Mouse (Mus musculus) hindbrain, postnatal 0 days (tissue): ENCODE data around the gene Mcoln2. TPM values are rescaled to one million over a fixed set of nuclear protein-coding genes. Genes with fewer than 3 reads are reported as not detected.

Experiments used
- ATAC-seq: fragments of 200-750 bp; cut with Nextera tagmentation; 2 replicates; pipeline ENCODE4 v1.8.0; 2017; ENCODE audit warnings: mild to moderate bottlenecking, moderate TSS enrichment, moderate library complexity
- DNase-seq: peaks from one replicate; pipeline ENCODE4 v3.0.0-alpha.2; 2015; ENCODE audit warnings: low spot score
- H3K27ac ChIP-seq: fragments of 300-500 bp; sonication (generic); 2 replicates; pipeline ENCODE4 v1.5.1; 2014; ENCODE audit warnings: mild to moderate bottlenecking
- H3K27me3 ChIP-seq: fragments of 300-500 bp; sonication (generic); 2 replicates; pipeline ENCODE4 v1.6.1; 2014; ENCODE audit warnings: low read length, mixed read lengths; ENCODE audit not compliant: insufficient read depth
- H3K36me3 ChIP-seq: fragments of 300-500 bp; sonication (generic); 2 replicates; pipeline ENCODE4 v1.6.1; 2014; ENCODE audit warnings: low read length, mixed read lengths; ENCODE audit not compliant: insufficient read depth
- H3K4me1 ChIP-seq: fragments of 300-500 bp; sonication (generic); 2 replicates; pipeline ENCODE4 v1.6.1; 2014; ENCODE audit warnings: antibody characterized with exemption, low read length, mixed read lengths; ENCODE audit not compliant: insufficient read depth
- H3K4me2 ChIP-seq: fragments of 300-500 bp; sonication (generic); 2 replicates; pipeline ENCODE4 v1.6.1; 2014; ENCODE audit warnings: low read depth, mild to moderate bottlenecking, low read length, moderate library complexity, mixed read lengths
- H3K4me3 ChIP-seq: fragments of 300-500 bp; sonication (generic); 2 replicates; pipeline ENCODE4 v1.5.1; 2014; ENCODE audit warnings: low read length
- H3K9ac ChIP-seq: fragments of 300-500 bp; sonication (generic); replicated peaks from 2 replicates; pipeline ENCODE4 v1.6.1; 2014; ENCODE audit warnings: mild to moderate bottlenecking, low read length, moderate library complexity, mixed read lengths
- H3K9me3 ChIP-seq: fragments of 300-500 bp; sonication (generic); 2 replicates; pipeline ENCODE4 v1.6.1; 2016; ENCODE audit warnings: low read length, mixed read lengths
- CTCF ChIP-seq: IDR thresholded peaks from 2 replicates; pipeline ENCODE4 v1.5.1; 2016; ENCODE audit warnings: antibody characterized with exemption, control low read depth, low read depth
- WGBS: fragments of 180-500 bp; shearing (Covaris S2); extraction: QIAGEN DNeasy Blood & Tissue Kit; methylation state at CpG from one replicate; pipeline ENCODE4 v1.1.7; 2014; 5-methylcytosine and 5-hydroxymethylcytosine counted together
- polyA plus RNA-seq: library from polyadenylated mRNA; unstranded; fragments of >200 nt; fragmentation: Nextera tagmentation; extraction: Ambion mirVana; gene quantifications from 2 replicates; pipeline ENCODE4 v1.2.1, GENCODE M21; 2015
- total RNA-seq: library from RNA; depleted of rRNA; stranded (reverse); fragments of >200 nt; gene quantifications from 2 replicates; pipeline ENCODE4 v1.2.3, GENCODE M21; 2014

Mcoln2 gene
- total and polyA plus RNA-seq, 2 experiments from 2014 or later: 0.33 TPM; not detected in 1

GRCm38 (mm10) chr3:146196301-146196700 is 46.7 kb downstream of the Mcoln2 start:
- ATAC-seq (no peak), DNase-seq (peak; percentile 43)
- no peak overlapping the region for H3K27ac ChIP-seq

GRCm38 (mm10) chr3:146196780-146197743 is 47.4 kb downstream of the Mcoln2 start:
- TF ChIP-seq CTCF: no peak

More at GRCm38 (mm10) chr3:146196301-146196700, 46.7 kb downstream of the Mcoln2 start:
- Histone ChIP-seq H3K9me3 (no peaks in the 10 kb centered on the region), H3K4me1 (0 out of 2 replicates have a peak, but pooled peaks cover 3% of the 10 kb centered on the region), H3K27me3 (no peaks in the 10 kb centered on the region), H3K36me3 (no peaks in the 10 kb centered on the region), H3K4me2 (no peak overlapping the region), H3K9ac (no peak overlapping the region), H3K4me3 (no peak overlapping the region)
- 30% methylated on average over 6 of the region's 6 CpGs for WGBS
- TF ChIP-seq CTCF: no peak

GRCm38 (mm10) chr3:146197785-146198184 is 48.2 kb downstream of the Mcoln2 start:
- WGBS: 90% methylated on average over 12 of the region's 12 CpGs
- no peaks in the 10 kb centered on the region for H3K9me3 ChIP-seq
- DNase-seq (no peak), ATAC-seq (no peak)
- H3K9ac ChIP-seq: no peak overlapping the region
- TF ChIP-seq CTCF: no peak
- no peak overlapping the region for H3K4me3 ChIP-seq
- no peak overlapping the region for H3K4me2 ChIP-seq
- 0 out of 2 replicates have a peak, but pooled peaks cover 3% of the 10 kb centered on the region for H3K4me1 ChIP-seq
- no peak overlapping the region for H3K27ac ChIP-seq
- no peaks in the 10 kb centered on the region for H3K27me3 ChIP-seq
- H3K36me3 ChIP-seq: no peaks in the 10 kb centered on the region

More at GRCm38 (mm10) chr3:146196780-146197743, 47.4 kb downstream of the Mcoln2 start:
- ATAC-seq (no peak), DNase-seq (no peak)
- 0 out of 2 replicates have a peak, but pooled peaks cover 3% of the 10 kb centered on the region for H3K4me1 ChIP-seq
- H3K9ac ChIP-seq: no peak overlapping the region
- H3K4me3 ChIP-seq: no peak overlapping the region
- H3K27ac ChIP-seq: no peak overlapping the region
- no peak overlapping the region for H3K4me2 ChIP-seq
- 78% methylated on average over 17 of the region's 17 CpGs for WGBS
- H3K9me3 ChIP-seq: no peaks in the 10 kb centered on the region
- no peaks in the 10 kb centered on the region for H3K27me3 ChIP-seq
- no peaks in the 10 kb centered on the region for H3K36me3 ChIP-seq

GRCm38 (mm10) chr3:146198803-146199481 is 49.3 kb downstream of the Mcoln2 start:
- Histone ChIP-seq H3K9me3 (no peaks in the 10 kb centered on the region), H3K4me2 (no peak overlapping the region), H3K27ac (no peak overlapping the region), H3K9ac (no peak overlapping the region), H3K4me3 (no peak overlapping the region), H3K36me3 (no peaks in the 10 kb centered on the region), H3K4me1 (0 out of 2 replicates have a peak, but pooled peaks cover 3% of the 10 kb centered on the region), H3K27me3 (no peaks in the 10 kb centered on the region)
- WGBS: 66% methylated on average over 11 of the region's 11 CpGs
- no peak for TF ChIP-seq CTCF
- DNase-seq: no peak
- ATAC-seq: 0 out of 2 replicates have a peak, but pooled peaks have one; percentile 29

GRCm38 (mm10) chr3:146199486-146199885 is 49.9 kb downstream of the Mcoln2 start:
- Histone ChIP-seq H3K36me3 (no peaks in the 10 kb centered on the region), H3K4me1 (0 out of 2 replicates have a peak, but pooled peaks cover 3% of the 10 kb centered on the region), H3K27ac (no peak overlapping the region), H3K27me3 (no peaks in the 10 kb centered on the region), H3K4me3 (no peak overlapping the region), H3K9ac (no peak overlapping the region), H3K9me3 (no peaks in the 10 kb centered on the region), H3K4me2 (no peak overlapping the region)
- DNase-seq (no peak), ATAC-seq (0 out of 2 replicates have a peak, but pooled peaks have one; percentile 32)
- WGBS: 75% methylated on average over 3 of the region's 3 CpGs
- no peak for TF ChIP-seq CTCF

- H3K4me3 ChIP-seq: no peak overlapping the region
- no peaks in the 10 kb centered on the region for H3K9me3 ChIP-seq
- no peaks in the 10 kb centered on the region for H3K36me3 ChIP-seq
- WGBS: 83% methylated on average over 2 of the region's 2 CpGs
- H3K4me1 ChIP-seq: no peaks in the 10 kb centered on the region
- no peak for TF ChIP-seq CTCF
- no peak overlapping the region for H3K9ac ChIP-seq
- no peaks in the 10 kb centered on the region for H3K27me3 ChIP-seq
- DNase-seq: no peak
- no peak overlapping the region for H3K27ac ChIP-seq
- ATAC-seq: no peak
- H3K4me2 ChIP-seq: no peak overlapping the region
Observed at GRCm38 (mm10) chr3:146204375-146204774, 54.7 kb downstream of the Mcoln2 start.
